Mouse (Mus musculus) myocyte (in vitro differentiated cells): ENCODE measurements around the gene Wnt8b.

Experiments
- CEBPB ChIP-seq: IDR thresholded peaks from 2 replicates; pipeline ENCODE4 v1.6.1; 2011; ENCODE audit warnings: mild to moderate bottlenecking, moderate library complexity; ENCODE audit not compliant: poor library complexity, insufficient read depth, severe bottlenecking
- E2F4 ChIP-seq: IDR thresholded peaks from one replicate; pipeline ENCODE4 v1.6.1; 2011; ENCODE audit warnings: mild to moderate bottlenecking, control low read depth, moderate library complexity; ENCODE audit not compliant: insufficient read depth
- MAX ChIP-seq: IDR thresholded peaks from one replicate; pipeline ENCODE4 v1.6.1; 2011; ENCODE audit warnings: low read depth, mild to moderate bottlenecking, control low read depth
- MYOD1 ChIP-seq, 3 experiments: IDR thresholded peaks; one replicate each; pipeline ENCODE4 v1.6.1; 2011; ENCODE audit warnings: control low read depth in 2 of 3, low read depth in 2 of 3, mild to moderate bottlenecking in 2 of 3, moderate library complexity in 1 of 3; ENCODE audit not compliant: insufficient read length in 2 of 3, control insufficient read depth in 1 of 3
- MYOG ChIP-seq, 3 experiments: IDR thresholded peaks; one replicate each; pipeline ENCODE4 v1.6.1; 2011; ENCODE audit warnings: control low read depth in 2 of 3, low read depth in 2 of 3, mild to moderate bottlenecking in 2 of 3; ENCODE audit not compliant: insufficient read length in 2 of 3, control insufficient read depth in 1 of 3, insufficient read depth in 1 of 3
- POLR2A ChIP-seq: IDR thresholded peaks from one replicate; pipeline ENCODE4 v1.6.1; 2011; ENCODE audit warnings: low read depth, mild to moderate bottlenecking, control low read depth, moderate library complexity; ENCODE audit not compliant: insufficient read length
- POLR2AphosphoS2 ChIP-seq: IDR thresholded peaks from one replicate; pipeline ENCODE4 v1.6.1; 2011; ENCODE audit warnings: low read depth, control low read depth; ENCODE audit not compliant: insufficient read length
- SRF ChIP-seq: IDR thresholded peaks from one replicate; pipeline ENCODE4 v1.6.1; 2011; ENCODE audit warnings: low read depth; ENCODE audit not compliant: control insufficient read depth, insufficient read length
- TCF12 ChIP-seq: IDR thresholded peaks from one replicate; pipeline ENCODE4 v1.6.1; 2011; ENCODE audit warnings: mild to moderate bottlenecking, control low read depth; ENCODE audit not compliant: poor library complexity, insufficient read depth, severe bottlenecking
- TCF3 ChIP-seq: IDR thresholded peaks from one replicate; pipeline ENCODE4 v1.6.1; 2011; ENCODE audit warnings: low read depth, control low read depth; ENCODE audit not compliant: insufficient read length
- USF1 ChIP-seq: IDR thresholded peaks from one replicate; pipeline ENCODE4 v1.6.1; 2011; ENCODE audit warnings: low read depth, mild to moderate bottlenecking, control low read depth, moderate library complexity

DNA sequence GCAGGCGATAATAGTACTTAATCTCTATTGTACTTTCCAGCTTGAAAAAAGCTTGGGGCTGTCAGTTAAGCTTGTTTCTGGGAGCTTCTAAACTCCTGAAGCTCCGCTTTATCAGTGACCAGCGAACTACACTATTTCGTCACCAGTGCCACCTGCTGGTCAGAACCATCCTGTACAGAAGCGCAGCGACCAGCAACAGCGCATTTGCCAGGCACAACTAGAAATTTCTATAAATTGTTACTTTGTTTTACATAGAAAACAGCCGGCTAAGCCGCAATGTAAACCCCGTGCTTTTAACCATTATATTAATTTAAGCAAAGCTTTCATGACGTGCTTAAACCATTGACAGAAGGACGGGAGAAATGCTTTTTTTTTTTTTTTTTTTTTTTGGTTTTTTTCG, 51.5 kb downstream of the Wnt8b start:
- TF ChIP-seq MAX (no peak), E2F4 (no peak), POLR2A (no peak), MYOG (IDR thresholded peaks at IDR 0.05; ENCODE audit: control insufficient read depth in 1 of 3, insufficient read depth in 1 of 3, insufficient read length in 2 of 3, low read depth in 2 of 3) (no peak), USF1 (no peak), POLR2AphosphoS2 (no peak), MYOD1 (IDR thresholded peaks at IDR 0.05; ENCODE audit: control insufficient read depth in 1 of 3, insufficient read length in 2 of 3, low read depth in 2 of 3) (no peak), TCF3 (no peak), SRF (no peak), TCF12 (no peak), CEBPB (no peak)
